Mouse (Mus musculus): ENCODE results near the gene Nkain1. TPM values are rescaled to one million over a fixed set of nuclear protein-coding genes. Genes with fewer than 3 reads are reported as not detected.
A peak's percentile ranks its signal among the peaks of the same experiment; 100 is the strongest.

Nkain1 gene
- not detected in 2 replicates for polyA plus RNA-seq (2012)

GRCm38 (mm10) chr4:130574048-130574413 lies at the start of gene Nkain1:
Nkain1 (minus strand) TSS chr4:130574173.
- Histone ChIP-seq H3K4me3 (replicated peaks) (peak within 1 kb of the TSS; percentile 41), H3K36me3 (ENCODE audit: control insufficient read depth) (no peaks in the 10 kb centered on the region), H3K4me1 (ENCODE audit: control insufficient read depth) (peaks cover 2% of the 10 kb centered on the region; the same call in 1 of the 2 replicates), H3K9me3 (ENCODE audit: control insufficient read depth, low read length) (no peaks in the 10 kb centered on the region; the same call in 1 of the 2 replicates), H3K27me3 (ENCODE audit: control insufficient read depth) (peaks cover 70% of the 10 kb centered on the region)
- TF ChIP-seq TAL1 (IDR thresholded peaks at IDR 0.05; ENCODE audit: low read length) = no peak
- no peak for TF ChIP-seq GATA1 (IDR thresholded peaks at IDR 0.05; ENCODE audit: low read length)

- no peak overlapping the region for H3K4me3 ChIP-seq (replicated peaks)
- H3K9me3 ChIP-seq (ENCODE audit: control insufficient read depth, low read length) = no peaks in the 10 kb centered on the region
- no peaks in the 10 kb centered on the region for H3K4me1 ChIP-seq (ENCODE audit: control insufficient read depth)
- H3K36me3 ChIP-seq (ENCODE audit: control insufficient read depth) = no peaks in the 10 kb centered on the region
- H3K27me3 ChIP-seq (ENCODE audit: control insufficient read depth) = peaks cover 31% of the 10 kb centered on the region
- no peak for TF ChIP-seq GATA1 (IDR thresholded peaks at IDR 0.05; ENCODE audit: low read length)
- TF ChIP-seq TAL1 (IDR thresholded peaks at IDR 0.05; ENCODE audit: low read length) = no peak
Measured at GRCm38 (mm10) chr4:130578734-130579274, 4.8 kb upstream of the Nkain1 start.

- Histone ChIP-seq H3K4me1 (ENCODE audit: control insufficient read depth) (peaks cover 2% of the 10 kb centered on the region; the same call in 1 of the 2 replicates), H3K4me3 (replicated peaks) (no peak overlapping the region), H3K9me3 (ENCODE audit: control insufficient read depth, low read length) (no peaks in the 10 kb centered on the region; the same call in 1 of the 2 replicates), H3K36me3 (ENCODE audit: control insufficient read depth) (no peaks in the 10 kb centered on the region), H3K27me3 (ENCODE audit: control insufficient read depth) (peaks cover 47% of the 10 kb centered on the region)
- no peak for TF ChIP-seq GATA1 (IDR thresholded peaks at IDR 0.05; ENCODE audit: low read length)
- TF ChIP-seq TAL1 (IDR thresholded peaks at IDR 0.05; ENCODE audit: low read length) = no peak
Measured at GRCm38 (mm10) chr4:130577081-130577480, 3.1 kb upstream of the Nkain1 start.

GRCm38 (mm10) chr4:130576247-130576931 lies 2.4 kb upstream of the Nkain1 start:
- Histone ChIP-seq H3K27me3 (ENCODE audit: control insufficient read depth) (peaks cover 54% of the 10 kb centered on the region), H3K9me3 (ENCODE audit: control insufficient read depth, low read length) (no peaks in the 10 kb centered on the region; the same call in 1 of the 2 replicates)

GRCm38 (mm10) chr4:130575533-130575932 lies 1.6 kb upstream of the Nkain1 start:
- Histone ChIP-seq H3K27me3 (ENCODE audit: control insufficient read depth) (peaks cover 61% of the 10 kb centered on the region), H3K4me1 (ENCODE audit: control insufficient read depth) (peaks cover 2% of the 10 kb centered on the region; the same call in 1 of the 2 replicates), H3K4me3 (replicated peaks) (no peak overlapping the region), H3K36me3 (ENCODE audit: control insufficient read depth) (no peaks in the 10 kb centered on the region), H3K9me3 (ENCODE audit: control insufficient read depth, low read length) (no peaks in the 10 kb centered on the region; the same call in 1 of the 2 replicates)
- no peak for TF ChIP-seq GATA1 (IDR thresholded peaks at IDR 0.05; ENCODE audit: low read length)
- TF ChIP-seq TAL1 (IDR thresholded peaks at IDR 0.05; ENCODE audit: low read length) = no peak

More at GRCm38 (mm10) chr4:130576247-130576931, 2.4 kb upstream of the Nkain1 start:
- Histone ChIP-seq H3K4me1 (ENCODE audit: control insufficient read depth) (peaks cover 2% of the 10 kb centered on the region; the same call in 1 of the 2 replicates), H3K4me3 (replicated peaks) (no peak overlapping the region), H3K36me3 (ENCODE audit: control insufficient read depth) (no peaks in the 10 kb centered on the region)
- TF ChIP-seq GATA1 (IDR thresholded peaks at IDR 0.05; ENCODE audit: low read length) = no peak
- no peak for TF ChIP-seq TAL1 (IDR thresholded peaks at IDR 0.05; ENCODE audit: low read length)

- no peak for TF ChIP-seq TAL1 (IDR thresholded peaks at IDR 0.05; ENCODE audit: low read length)
- no peak for TF ChIP-seq GATA1 (IDR thresholded peaks at IDR 0.05; ENCODE audit: low read length)
- Histone ChIP-seq H3K27me3 (ENCODE audit: control insufficient read depth) (peaks cover 64% of the 10 kb centered on the region), H3K9me3 (ENCODE audit: control insufficient read depth, low read length) (no peaks in the 10 kb centered on the region; the same call in 1 of the 2 replicates), H3K4me1 (ENCODE audit: control insufficient read depth) (peaks cover 2% of the 10 kb centered on the region; the same call in 1 of the 2 replicates), H3K4me3 (replicated peaks) (no peak overlapping the region), H3K36me3 (ENCODE audit: control insufficient read depth) (no peaks in the 10 kb centered on the region)
Measured at GRCm38 (mm10) chr4:130574861-130575460, 988 bp upstream of the Nkain1 start.

- H3K36me3 ChIP-seq (ENCODE audit: control insufficient read depth) = no peaks in the 10 kb centered on the region
- peaks cover 2% of the 10 kb centered on the region; the same call in 1 of the 2 replicates for H3K4me1 ChIP-seq (ENCODE audit: control insufficient read depth)
- H3K4me3 ChIP-seq (replicated peaks) = peak overlapping the region; percentile 41
- H3K27me3 ChIP-seq (ENCODE audit: control insufficient read depth) = peaks cover 70% of the 10 kb centered on the region
- no peaks in the 10 kb centered on the region; the same call in 1 of the 2 replicates for H3K9me3 ChIP-seq (ENCODE audit: control insufficient read depth, low read length)
- TF ChIP-seq GATA1 (IDR thresholded peaks at IDR 0.05; ENCODE audit: low read length) = no peak
- no peak for TF ChIP-seq TAL1 (IDR thresholded peaks at IDR 0.05; ENCODE audit: low read length)
Measured at GRCm38 (mm10) chr4:130573351-130574047, 474 bp downstream of the Nkain1 start.

GRCm38 (mm10) chr4:130573012-130573350 lies 992 bp downstream of the Nkain1 start:
- no peak overlapping the region for H3K4me3 ChIP-seq (replicated peaks)
- no peaks in the 10 kb centered on the region; the same call in 1 of the 2 replicates for H3K9me3 ChIP-seq (ENCODE audit: control insufficient read depth, low read length)
- peaks cover 2% of the 10 kb centered on the region; the same call in 1 of the 2 replicates for H3K4me1 ChIP-seq (ENCODE audit: control insufficient read depth)
- H3K27me3 ChIP-seq (ENCODE audit: control insufficient read depth) = peaks cover 70% of the 10 kb centered on the region
- no peak for TF ChIP-seq TAL1 (IDR thresholded peaks at IDR 0.05; ENCODE audit: low read length)
- no peak for TF ChIP-seq GATA1 (IDR thresholded peaks at IDR 0.05; ENCODE audit: low read length)
- H3K36me3 ChIP-seq (ENCODE audit: control insufficient read depth) = no peaks in the 10 kb centered on the region

Measured in erythroblast, embryonic 14.5 days (primary cell).